Mouse (Mus musculus) neutrophil, adult 59 days (primary cell): ENCODE data around the gene Spon1. TPM values are rescaled to one million over a fixed set of nuclear protein-coding genes. Genes with fewer than 3 reads are reported as not detected.

Experiments
- total RNA-seq, 2 experiments: library from RNA; stranded (reverse); gene quantifications; 1 replicate in 1 of 2; 2 replicates in 1 of 2; pipeline ENCODE4 v1.2.4; 2023

The Spon1 gene
- under 1 TPM; 0.16 to 0.22 TPM for total RNA-seq

GRCm38 (mm10) chr7:113765667-113766497 is at the start of gene Spon1:
Gene Spon1 (plus strand): TSS chr7:113765998.

